Mouse (Mus musculus): ENCODE data around the gene Fbln1. TPM values are rescaled to one million over a fixed set of nuclear protein-coding genes. Genes with fewer than 3 reads are reported as not detected.
A peak's percentile ranks its signal among the peaks of the same experiment; 100 is the strongest.

Gene Fbln1
- polyA plus RNA-seq, 1 experiment: 48.1 TPM

DNA sequence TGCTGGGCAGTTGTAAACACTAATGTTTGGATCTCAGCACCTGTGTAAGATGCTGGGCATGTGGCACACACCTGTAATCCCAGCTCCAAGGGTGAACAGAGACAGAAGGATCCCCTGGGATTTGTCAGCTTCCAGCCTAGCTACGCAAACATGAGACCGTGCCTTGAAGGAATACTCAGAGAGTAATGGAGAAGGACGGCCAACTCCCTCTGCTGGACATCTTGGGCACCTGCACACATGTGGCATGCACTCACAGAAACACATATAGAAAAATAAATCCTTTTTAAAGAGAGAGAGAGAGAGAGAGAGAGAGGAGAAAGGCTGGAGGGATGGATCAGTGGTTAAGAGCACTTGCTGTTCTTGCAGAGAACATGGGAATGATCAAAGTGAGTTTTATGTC lies 88.9 kb downstream of the Fbln1 start:
- Histone ChIP-seq H3K36me3 (ENCODE audit: control insufficient read depth, insufficient read depth, low read length, poor library complexity, severe bottlenecking) (no peaks in the 10 kb centered on the region), H3K4me3 (ENCODE audit: low read depth, low read length) (no peak overlapping the region), H3K27me3 (ENCODE audit: control insufficient read depth, insufficient read depth, low read length, poor library complexity, severe bottlenecking) (no peaks in the 10 kb centered on the region), H3K9ac (ENCODE audit: low read depth, poor library complexity, severe bottlenecking) (no peak overlapping the region), H3K9me3 (replicated peaks; ENCODE audit: control insufficient read depth, insufficient read depth, low read length, poor library complexity, severe bottlenecking) (no peaks in the 10 kb centered on the region), H3K4me1 (ENCODE audit: control insufficient read depth, insufficient read depth, low read length) (peaks cover 4% of the 10 kb centered on the region), H3K27ac (ENCODE audit: insufficient read depth, low read length) (no peak overlapping the region)
- TF ChIP-seq CTCF (IDR thresholded peaks at IDR 0.05; ENCODE audit: low read depth, low read length) (peak; percentile 66), EP300 (IDR thresholded peaks at IDR 0.05; ENCODE audit: insufficient read depth, low read depth, low read length) (no peak)

DNA sequence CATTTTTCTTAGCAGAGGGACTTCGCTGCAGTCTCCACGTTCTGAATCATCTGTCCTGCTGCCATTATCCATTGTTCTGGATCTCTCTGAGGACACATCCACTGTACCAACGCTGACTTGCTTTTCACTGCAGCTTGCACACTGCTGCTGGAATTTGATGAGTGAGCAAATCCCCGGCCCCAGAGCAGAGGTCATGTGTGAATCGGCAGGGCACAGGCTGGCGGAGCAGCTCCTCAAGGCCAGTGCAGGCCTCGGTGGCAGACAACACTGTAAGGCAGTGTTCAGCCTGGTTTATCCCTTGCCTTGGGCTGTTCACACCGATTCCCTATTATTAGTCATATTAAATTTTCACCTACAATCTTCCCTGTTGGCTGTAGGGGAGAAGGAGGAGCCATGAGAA lies 89.8 kb downstream of the Fbln1 start:
- Histone ChIP-seq H3K9me3 (replicated peaks; ENCODE audit: control insufficient read depth, insufficient read depth, low read length, poor library complexity, severe bottlenecking) (no peaks in the 10 kb centered on the region), H3K4me3 (ENCODE audit: low read depth, low read length) (no peak overlapping the region), H3K27ac (ENCODE audit: insufficient read depth, low read length) (no peak overlapping the region), H3K9ac (ENCODE audit: low read depth, poor library complexity, severe bottlenecking) (no peak overlapping the region), H3K4me1 (ENCODE audit: control insufficient read depth, insufficient read depth, low read length) (peaks cover 4% of the 10 kb centered on the region), H3K36me3 (ENCODE audit: control insufficient read depth, insufficient read depth, low read length, poor library complexity, severe bottlenecking) (no peaks in the 10 kb centered on the region), H3K27me3 (ENCODE audit: control insufficient read depth, insufficient read depth, low read length, poor library complexity, severe bottlenecking) (no peaks in the 10 kb centered on the region)
- TF ChIP-seq EP300 (IDR thresholded peaks at IDR 0.05; ENCODE audit: insufficient read depth, low read depth, low read length) (no peak), POLR2A (IDR thresholded peaks at IDR 0.05; ENCODE audit: insufficient read depth, low read length) (no peak), CTCF (IDR thresholded peaks at IDR 0.05; ENCODE audit: low read depth, low read length) (no peak)

DNA sequence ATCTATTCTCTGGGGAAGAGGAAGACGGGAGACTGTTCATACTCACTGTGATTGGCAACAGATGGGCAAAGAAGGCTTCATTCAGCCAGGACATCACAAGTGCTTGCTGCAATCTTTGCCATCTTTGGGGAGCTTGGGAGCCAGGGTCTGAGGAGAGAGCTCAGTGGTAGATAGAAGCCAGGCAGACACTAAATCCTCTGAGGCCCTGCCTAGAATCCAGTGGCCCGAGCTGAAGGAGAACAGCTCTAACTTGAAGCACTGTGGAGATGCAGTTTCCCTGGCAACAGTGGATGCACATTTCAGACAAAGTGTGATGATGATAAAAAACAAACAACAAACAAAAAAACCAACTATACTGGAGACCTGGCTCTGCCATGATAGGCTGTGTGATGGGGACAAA lies 90.2 kb downstream of the Fbln1 start:
- Histone ChIP-seq H3K36me3 (ENCODE audit: control insufficient read depth, insufficient read depth, low read length, poor library complexity, severe bottlenecking) (no peaks in the 10 kb centered on the region), H3K4me1 (ENCODE audit: control insufficient read depth, insufficient read depth, low read length) (peaks cover 4% of the 10 kb centered on the region), H3K9me3 (replicated peaks; ENCODE audit: control insufficient read depth, insufficient read depth, low read length, poor library complexity, severe bottlenecking) (no peaks in the 10 kb centered on the region), H3K9ac (ENCODE audit: low read depth, poor library complexity, severe bottlenecking) (no peak overlapping the region), H3K27me3 (ENCODE audit: control insufficient read depth, insufficient read depth, low read length, poor library complexity, severe bottlenecking) (no peaks in the 10 kb centered on the region), H3K4me3 (ENCODE audit: low read depth, low read length) (no peak overlapping the region), H3K27ac (ENCODE audit: insufficient read depth, low read length) (no peak overlapping the region)
- TF ChIP-seq EP300 (IDR thresholded peaks at IDR 0.05; ENCODE audit: insufficient read depth, low read depth, low read length): no peak
- TF ChIP-seq POLR2A (IDR thresholded peaks at IDR 0.05; ENCODE audit: insufficient read depth, low read length): no peak
- TF ChIP-seq CTCF (IDR thresholded peaks at IDR 0.05; ENCODE audit: low read depth, low read length): no peak

DNA sequence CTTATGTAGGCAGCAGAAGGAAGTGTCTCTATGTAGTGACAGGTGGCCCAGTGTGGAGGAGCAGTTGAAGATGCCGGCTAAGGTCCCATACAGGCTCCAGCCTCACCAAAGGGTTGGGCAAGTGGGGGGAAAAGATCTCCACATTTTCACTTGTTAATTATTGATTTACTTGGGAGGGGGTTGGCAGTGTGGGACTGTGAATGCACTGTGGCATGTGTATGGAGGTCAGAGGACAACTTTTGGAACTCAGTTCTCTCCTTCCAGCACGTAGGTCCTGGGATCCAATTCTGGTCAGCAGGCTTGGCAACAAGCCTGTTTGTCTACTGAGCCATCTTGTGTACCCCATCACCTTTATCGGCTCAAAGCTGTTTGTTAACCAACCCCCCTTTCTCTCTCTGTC lies 90.8 kb downstream of the Fbln1 start:
- no peaks in the 10 kb centered on the region for H3K9me3 ChIP-seq (replicated peaks; ENCODE audit: control insufficient read depth, insufficient read depth, low read length, poor library complexity, severe bottlenecking)
- no peaks in the 10 kb centered on the region for H3K27me3 ChIP-seq (ENCODE audit: control insufficient read depth, insufficient read depth, low read length, poor library complexity, severe bottlenecking)
- no peak overlapping the region for H3K4me3 ChIP-seq (ENCODE audit: low read depth, low read length)
- TF ChIP-seq EP300 (IDR thresholded peaks at IDR 0.05; ENCODE audit: insufficient read depth, low read depth, low read length) (no peak), POLR2A (IDR thresholded peaks at IDR 0.05; ENCODE audit: insufficient read depth, low read length) (no peak), CTCF (IDR thresholded peaks at IDR 0.05; ENCODE audit: low read depth, low read length) (no peak)
- no peak overlapping the region for H3K27ac ChIP-seq (ENCODE audit: insufficient read depth, low read length)
- no peak overlapping the region for H3K9ac ChIP-seq (ENCODE audit: low read depth, poor library complexity, severe bottlenecking)
- peaks cover 4% of the 10 kb centered on the region for H3K4me1 ChIP-seq (ENCODE audit: control insufficient read depth, insufficient read depth, low read length)
- H3K36me3 ChIP-seq (ENCODE audit: control insufficient read depth, insufficient read depth, low read length, poor library complexity, severe bottlenecking): no peaks in the 10 kb centered on the region

DNA sequence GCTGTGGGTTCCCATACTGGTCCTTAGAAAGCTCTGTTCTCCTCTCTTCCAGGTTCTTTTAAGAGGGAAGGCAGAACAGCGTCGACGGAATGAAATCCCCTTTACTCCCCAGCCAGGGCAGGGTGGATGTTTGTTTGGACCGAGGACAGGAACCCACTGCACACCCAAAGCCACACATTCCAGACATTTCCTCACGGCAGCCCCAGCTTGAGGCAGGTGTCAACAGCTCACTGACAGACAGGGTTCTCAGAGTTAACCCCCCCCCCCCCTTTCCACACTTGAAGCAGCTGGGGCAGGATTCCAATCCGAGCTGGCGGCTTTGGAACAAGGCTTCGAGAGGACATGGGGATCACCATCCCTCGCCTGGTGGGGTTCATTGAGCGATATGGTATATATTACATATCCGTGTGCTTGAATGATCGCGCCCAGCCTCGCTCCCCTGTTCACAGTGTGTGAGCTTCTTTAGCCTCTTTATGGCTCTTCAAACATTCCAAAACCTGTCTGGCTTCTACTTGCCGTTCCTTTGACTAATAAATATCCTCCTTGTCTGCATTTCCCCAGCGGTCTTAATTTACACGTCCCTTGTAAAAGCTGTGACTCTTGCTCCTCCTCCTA lies 92.5 kb downstream of the Fbln1 start:
- H3K9ac ChIP-seq (ENCODE audit: low read depth, poor library complexity, severe bottlenecking): no peak overlapping the region
- no peaks in the 10 kb centered on the region for H3K27me3 ChIP-seq (ENCODE audit: control insufficient read depth, insufficient read depth, low read length, poor library complexity, severe bottlenecking)
- no peak overlapping the region for H3K27ac ChIP-seq (ENCODE audit: insufficient read depth, low read length)
- no peak for TF ChIP-seq POLR2A (IDR thresholded peaks at IDR 0.05; ENCODE audit: insufficient read depth, low read length)
- TF ChIP-seq CTCF (IDR thresholded peaks at IDR 0.05; ENCODE audit: low read depth, low read length): no peak
- TF ChIP-seq EP300 (IDR thresholded peaks at IDR 0.05; ENCODE audit: insufficient read depth, low read depth, low read length): no peak
- no peak overlapping the region for H3K4me3 ChIP-seq (ENCODE audit: low read depth, low read length)
- no peaks in the 10 kb centered on the region for H3K36me3 ChIP-seq (ENCODE audit: control insufficient read depth, insufficient read depth, low read length, poor library complexity, severe bottlenecking)
- peaks cover 4% of the 10 kb centered on the region for H3K4me1 ChIP-seq (ENCODE audit: control insufficient read depth, insufficient read depth, low read length)
- H3K9me3 ChIP-seq (replicated peaks; ENCODE audit: control insufficient read depth, insufficient read depth, low read length, poor library complexity, severe bottlenecking): no peaks in the 10 kb centered on the region

DNA sequence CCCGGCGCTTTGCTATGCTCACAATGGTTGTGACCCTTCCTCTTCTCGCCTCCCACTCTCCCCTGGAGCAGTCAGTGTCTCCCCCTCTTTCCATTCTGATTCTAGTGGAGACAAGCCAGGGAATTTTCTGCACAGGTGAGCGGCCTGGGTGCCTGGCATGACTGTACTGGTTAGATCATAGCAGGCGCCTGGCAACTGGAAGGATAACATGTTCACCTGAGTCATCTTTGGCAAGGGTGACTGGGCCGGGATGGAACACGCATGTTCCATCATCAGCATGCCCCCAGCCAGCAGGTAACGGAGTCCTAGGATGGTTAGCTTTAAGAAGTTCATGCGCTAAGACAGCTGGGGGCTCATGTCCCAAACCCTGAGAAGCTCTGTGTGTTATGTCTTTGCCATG lies 93.2 kb downstream of the Fbln1 start:
- TF ChIP-seq EP300 (IDR thresholded peaks at IDR 0.05; ENCODE audit: insufficient read depth, low read depth, low read length) (no peak), CTCF (IDR thresholded peaks at IDR 0.05; ENCODE audit: low read depth, low read length) (no peak), POLR2A (IDR thresholded peaks at IDR 0.05; ENCODE audit: insufficient read depth, low read length) (no peak)
- no peak overlapping the region for H3K4me3 ChIP-seq (ENCODE audit: low read depth, low read length)
- no peaks in the 10 kb centered on the region for H3K27me3 ChIP-seq (ENCODE audit: control insufficient read depth, insufficient read depth, low read length, poor library complexity, severe bottlenecking)
- peaks cover 4% of the 10 kb centered on the region for H3K4me1 ChIP-seq (ENCODE audit: control insufficient read depth, insufficient read depth, low read length)
- no peak overlapping the region for H3K9ac ChIP-seq (ENCODE audit: low read depth, poor library complexity, severe bottlenecking)
- H3K27ac ChIP-seq (ENCODE audit: insufficient read depth, low read length): no peak overlapping the region
- H3K9me3 ChIP-seq (replicated peaks; ENCODE audit: control insufficient read depth, insufficient read depth, low read length, poor library complexity, severe bottlenecking): no peaks in the 10 kb centered on the region
- H3K36me3 ChIP-seq (ENCODE audit: control insufficient read depth, insufficient read depth, low read length, poor library complexity, severe bottlenecking): no peaks in the 10 kb centered on the region
